Mouse (Mus musculus): ENCODE results near the gene Erich4. TPM values are rescaled to one million over a fixed set of nuclear protein-coding genes. Genes with fewer than 3 reads are reported as not detected.

Erich4 gene
- polyA plus RNA-seq, 1 experiment from 2014 or later, result 1.1 TPM

DNA sequence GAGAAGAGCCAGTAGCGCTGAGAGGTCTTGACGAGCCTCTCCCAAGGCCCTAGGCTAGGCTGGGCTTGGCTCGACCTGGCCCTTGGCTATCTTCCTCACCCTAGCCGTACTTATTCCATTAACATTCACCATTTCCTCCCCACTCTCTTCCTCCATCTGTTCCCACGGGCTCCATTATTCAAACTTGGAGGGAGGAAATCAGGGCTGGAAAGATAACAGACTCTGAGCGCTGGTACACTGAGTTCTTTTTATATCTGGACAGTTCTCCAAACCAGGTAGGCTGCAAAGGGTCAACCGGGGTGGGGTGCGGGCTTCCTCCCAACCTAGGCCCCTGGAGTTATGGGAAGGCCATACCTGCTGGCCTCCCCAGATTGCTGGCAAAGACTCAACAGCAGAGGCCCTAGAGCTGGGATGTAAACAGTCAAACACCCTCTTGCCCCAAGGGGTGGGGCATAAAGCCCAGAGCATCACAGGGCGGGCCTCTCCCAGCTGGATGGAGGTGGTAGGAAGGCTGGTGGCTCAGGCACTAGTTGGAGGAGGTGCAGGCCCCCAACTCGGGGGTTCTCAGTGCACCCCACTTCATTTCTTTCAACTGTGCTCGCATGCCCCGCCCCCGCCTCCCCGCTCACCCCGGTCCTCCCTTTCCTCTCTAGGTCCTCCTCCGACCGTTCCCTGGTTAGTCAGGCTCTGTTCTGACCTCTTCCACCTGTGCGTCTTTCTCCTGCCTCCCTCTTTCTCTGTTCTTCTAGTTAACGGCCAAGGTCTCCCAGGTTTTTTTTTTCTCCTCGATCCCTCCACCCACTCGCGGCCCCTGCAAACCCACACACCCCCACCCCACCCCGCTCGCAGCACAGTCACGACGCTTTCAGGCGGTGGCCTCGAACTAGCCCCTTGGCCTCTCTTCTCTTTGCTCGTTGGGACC lies 11.1 kb upstream of the Erich4 start, which contains the start of gene B3gnt8:
TSS of gene B3gnt8 (plus strand) at position 146 of the 922 bp plus-strand sequence.
- WGBS, result 13% methylated on average over 28 of the region's 29 CpGs

DNA sequence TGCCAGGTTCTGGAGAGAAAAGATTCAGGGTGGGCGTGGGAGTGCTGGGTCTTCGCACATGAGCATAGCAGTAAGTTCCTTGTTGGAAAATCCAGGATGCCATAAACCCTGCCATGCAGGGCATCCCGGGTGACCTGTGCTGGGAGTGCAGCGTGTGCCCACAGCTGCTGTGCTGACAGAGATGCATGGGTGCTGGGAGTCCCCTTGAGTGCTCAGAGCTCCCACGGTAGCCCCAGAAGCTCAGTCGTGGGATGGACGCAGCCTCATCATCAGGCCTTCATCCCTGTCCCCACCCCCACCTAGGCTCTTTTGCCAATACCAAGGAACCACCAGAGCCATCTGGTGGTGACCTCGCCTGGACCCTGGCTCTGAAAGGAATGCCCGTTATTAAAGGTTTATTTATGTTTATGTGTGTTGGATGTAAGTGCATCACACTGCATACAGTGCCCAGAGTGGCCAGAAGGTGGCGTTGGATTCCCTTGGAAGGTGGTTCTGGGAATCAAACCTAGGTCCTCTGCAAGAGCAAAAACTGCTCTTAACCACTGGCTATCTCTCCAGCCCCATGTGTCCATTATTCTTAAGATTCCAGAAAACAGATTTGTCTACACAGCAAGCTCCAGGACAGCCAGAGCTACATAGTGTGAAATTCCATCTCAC lies 10.0 kb upstream of the Erich4 start:
- DNase-seq (ENCODE audit: low spot score), result peak; percentile 62
- 81% methylated on average over 10 of the region's 10 CpGs for WGBS

More for the DNA sequence above, 11.1 kb upstream of the Erich4 start, which contains the start of gene B3gnt8:
- Histone ChIP-seq H3K4me2 (ENCODE audit: low read length) (peak within 1 kb of the TSS; percentile 73), H3K4me3 (ENCODE audit: low read depth, low read length) (peak within 1 kb of the TSS; percentile 45), H3K27ac (ENCODE audit: low read depth) (peak within 1 kb of the TSS; percentile 75), H3K27me3 (replicated peaks; ENCODE audit: control insufficient read depth, insufficient read depth, low read length) (no peaks in the 10 kb centered on the region), H3K9me3 (ENCODE audit: control insufficient read depth, low read length) (no peaks in the 10 kb centered on the region), H3K36me3 (ENCODE audit: control insufficient read depth, insufficient read depth, low read length) (peaks cover 45% of the 10 kb centered on the region), H3K4me1 (replicated peaks; ENCODE audit: control insufficient read depth, insufficient read depth, low read length) (peaks cover 15% of the 10 kb centered on the region), H3K9ac (ENCODE audit: low read length) (peak within 1 kb of the TSS; percentile 51)
- ATAC-seq (replicated peaks; ENCODE audit: low FRiP score, low TSS enrichment, low read depth), result peak; percentile 30; the same call in 1 of the 2 replicates
- DNase-seq (ENCODE audit: low spot score), result no peak

DNA sequence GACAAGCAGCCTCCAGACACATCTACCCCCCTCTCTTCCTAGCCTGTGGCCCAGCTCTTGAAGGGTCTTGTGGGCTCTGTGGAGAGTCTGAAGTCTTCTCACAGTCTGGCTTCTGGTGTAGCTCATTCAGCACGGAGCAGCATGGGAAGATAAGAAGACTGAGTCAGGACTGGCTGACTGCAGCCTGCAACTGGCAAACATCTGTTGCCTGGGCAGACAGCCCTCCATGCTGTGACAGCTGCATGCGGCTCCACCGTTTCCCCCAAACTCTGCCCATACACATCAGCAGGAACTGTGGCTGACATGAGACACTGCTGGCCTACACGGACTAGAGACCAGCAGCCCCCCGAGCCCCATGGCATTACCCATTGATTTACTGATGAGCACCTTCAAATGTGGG lies 9.2 kb upstream of the Erich4 start:
- DNase-seq (ENCODE audit: low spot score) (no peak), ATAC-seq (replicated peaks; ENCODE audit: low FRiP score, low TSS enrichment, low read depth) (no peak)
- H3K36me3 ChIP-seq (ENCODE audit: control insufficient read depth, insufficient read depth, low read length), result peaks cover 39% of the 10 kb centered on the region
- no peak overlapping the region for H3K27ac ChIP-seq (ENCODE audit: low read depth)
- H3K4me2 ChIP-seq (ENCODE audit: low read length), result no peak overlapping the region
- WGBS, result 64% methylated on average over 5 of the region's 5 CpGs
- no peaks in the 10 kb centered on the region for H3K9me3 ChIP-seq (ENCODE audit: control insufficient read depth, low read length)
- H3K27me3 ChIP-seq (replicated peaks; ENCODE audit: control insufficient read depth, insufficient read depth, low read length), result no peaks in the 10 kb centered on the region
- H3K4me1 ChIP-seq (replicated peaks; ENCODE audit: control insufficient read depth, insufficient read depth, low read length), result peaks cover 17% of the 10 kb centered on the region
- no peak overlapping the region for H3K9ac ChIP-seq (ENCODE audit: low read length)
- no peak overlapping the region for H3K4me3 ChIP-seq (ENCODE audit: low read depth, low read length)

More for the DNA sequence above, 10.0 kb upstream of the Erich4 start:
- Histone ChIP-seq H3K4me2 (ENCODE audit: low read length) (no peak overlapping the region), H3K9ac (ENCODE audit: low read length) (no peak overlapping the region), H3K4me3 (ENCODE audit: low read depth, low read length) (no peak overlapping the region), H3K27me3 (replicated peaks; ENCODE audit: control insufficient read depth, insufficient read depth, low read length) (no peaks in the 10 kb centered on the region), H3K9me3 (ENCODE audit: control insufficient read depth, low read length) (no peaks in the 10 kb centered on the region), H3K36me3 (ENCODE audit: control insufficient read depth, insufficient read depth, low read length) (peaks cover 47% of the 10 kb centered on the region), H3K27ac (ENCODE audit: low read depth) (no peak overlapping the region), H3K4me1 (replicated peaks; ENCODE audit: control insufficient read depth, insufficient read depth, low read length) (peaks cover 15% of the 10 kb centered on the region)
- ATAC-seq (replicated peaks; ENCODE audit: low FRiP score, low TSS enrichment, low read depth), result no peak

DNA sequence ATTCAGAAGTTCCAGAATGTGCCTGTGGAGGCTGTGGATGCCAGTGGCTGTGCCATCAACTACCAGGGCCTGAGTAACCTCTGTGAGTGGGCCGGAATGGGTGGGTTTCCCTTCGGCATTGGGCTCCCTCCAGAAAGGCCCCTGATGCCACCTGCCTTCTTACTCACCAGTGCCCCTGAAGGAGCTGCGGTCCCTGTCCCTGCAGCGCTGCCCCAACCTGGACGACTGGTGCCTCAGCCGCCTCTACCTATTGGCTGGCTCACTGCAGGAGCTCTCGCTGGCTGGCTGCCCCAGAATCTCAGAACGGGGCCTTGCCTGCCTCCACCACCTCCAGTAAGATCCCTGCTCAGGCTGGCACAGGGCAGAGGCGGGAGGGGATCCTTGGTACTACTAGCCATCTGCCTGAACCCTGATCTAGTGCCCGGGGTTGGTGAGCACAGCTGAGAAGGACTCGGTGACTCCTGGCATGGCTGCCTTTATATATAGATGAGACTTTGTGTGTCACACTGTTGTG lies 8.2 kb upstream of the Erich4 start:
- Histone ChIP-seq H3K4me2 (ENCODE audit: low read length) (no peak overlapping the region), H3K4me1 (replicated peaks; ENCODE audit: control insufficient read depth, insufficient read depth, low read length) (peaks cover 20% of the 10 kb centered on the region), H3K9ac (ENCODE audit: low read length) (no peak overlapping the region), H3K9me3 (ENCODE audit: control insufficient read depth, low read length) (no peaks in the 10 kb centered on the region), H3K4me3 (ENCODE audit: low read depth, low read length) (no peak overlapping the region), H3K27ac (ENCODE audit: low read depth) (no peak overlapping the region), H3K36me3 (ENCODE audit: control insufficient read depth, insufficient read depth, low read length) (peaks cover 38% of the 10 kb centered on the region), H3K27me3 (replicated peaks; ENCODE audit: control insufficient read depth, insufficient read depth, low read length) (no peaks in the 10 kb centered on the region)
- no peak for DNase-seq (ENCODE audit: low spot score)
- WGBS, result 91% methylated on average over 11 of the region's 11 CpGs
- ATAC-seq (replicated peaks; ENCODE audit: low FRiP score, low TSS enrichment, low read depth), result no peak

DNA sequence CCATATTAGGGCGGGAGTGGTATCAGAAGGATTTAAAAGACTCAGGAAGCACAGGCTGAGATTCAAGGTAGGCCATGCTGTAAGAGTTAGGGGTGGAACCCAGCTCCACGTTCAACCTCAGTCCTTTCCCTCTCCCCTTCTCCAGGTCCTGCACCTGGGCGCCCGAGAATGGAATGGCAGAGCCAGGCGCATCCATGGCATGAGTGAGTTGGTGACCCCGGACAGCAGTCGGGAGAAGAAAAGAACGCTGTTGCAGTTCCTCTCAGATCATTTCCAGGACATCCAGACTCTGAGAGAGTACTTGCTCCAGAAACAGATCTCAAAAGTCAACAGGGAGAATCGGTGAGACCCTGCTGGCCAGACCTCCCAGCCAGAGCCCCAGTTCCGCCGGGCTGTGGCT lies 5.1 kb upstream of the Erich4 start:
- ATAC-seq (replicated peaks; ENCODE audit: low FRiP score, low TSS enrichment, low read depth) (no peak), DNase-seq (ENCODE audit: low spot score) (no peak)
- no peak overlapping the region for H3K9ac ChIP-seq (ENCODE audit: low read length)
- H3K27me3 ChIP-seq (replicated peaks; ENCODE audit: control insufficient read depth, insufficient read depth, low read length), result no peaks in the 10 kb centered on the region
- peaks cover 38% of the 10 kb centered on the region for H3K36me3 ChIP-seq (ENCODE audit: control insufficient read depth, insufficient read depth, low read length)
- H3K4me2 ChIP-seq (ENCODE audit: low read length), result no peak overlapping the region
- no peaks in the 10 kb centered on the region for H3K9me3 ChIP-seq (ENCODE audit: control insufficient read depth, low read length)
- WGBS, result 92% methylated on average over 11 of the region's 11 CpGs
- peaks cover 5% of the 10 kb centered on the region for H3K4me1 ChIP-seq (replicated peaks; ENCODE audit: control insufficient read depth, insufficient read depth, low read length)
- H3K27ac ChIP-seq (ENCODE audit: low read depth), result no peak overlapping the region
- H3K4me3 ChIP-seq (ENCODE audit: low read depth, low read length), result no peak overlapping the region

DNA sequence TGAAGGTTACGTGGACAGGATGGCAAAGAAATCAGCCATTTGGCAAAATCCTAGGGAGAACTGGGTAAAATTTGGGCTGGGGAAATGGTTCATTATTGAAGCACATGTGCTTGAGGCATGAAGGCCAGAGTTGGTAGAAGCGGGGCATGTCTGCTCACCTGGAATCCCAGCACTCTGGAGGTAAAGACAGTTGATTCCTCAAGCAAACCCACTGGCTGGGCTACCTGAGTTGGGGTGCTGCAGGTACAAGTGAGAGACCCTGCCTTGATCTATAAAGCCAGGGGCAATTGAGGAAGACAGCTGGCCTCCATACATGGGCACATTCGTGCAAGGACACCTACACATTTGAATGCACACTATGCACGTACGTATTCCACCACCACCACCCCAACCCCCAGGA lies 4.4 kb upstream of the Erich4 start:
- peak overlapping the region; percentile 73 for H3K4me2 ChIP-seq (ENCODE audit: low read length)
- WGBS, result 88% methylated on average over 5 of the region's 5 CpGs
- peaks cover 5% of the 10 kb centered on the region for H3K4me1 ChIP-seq (replicated peaks; ENCODE audit: control insufficient read depth, insufficient read depth, low read length)
- no peak overlapping the region for H3K27ac ChIP-seq (ENCODE audit: low read depth)
- no peak overlapping the region for H3K9ac ChIP-seq (ENCODE audit: low read length)
- ATAC-seq (replicated peaks; ENCODE audit: low FRiP score, low TSS enrichment, low read depth), result no peak
- H3K9me3 ChIP-seq (ENCODE audit: control insufficient read depth, low read length), result no peaks in the 10 kb centered on the region
- H3K4me3 ChIP-seq (ENCODE audit: low read depth, low read length), result peak overlapping the region; percentile 51
- DNase-seq (ENCODE audit: low spot score), result no peak
- peaks cover 34% of the 10 kb centered on the region for H3K36me3 ChIP-seq (ENCODE audit: control insufficient read depth, insufficient read depth, low read length)
- H3K27me3 ChIP-seq (replicated peaks; ENCODE audit: control insufficient read depth, insufficient read depth, low read length), result no peaks in the 10 kb centered on the region

DNA sequence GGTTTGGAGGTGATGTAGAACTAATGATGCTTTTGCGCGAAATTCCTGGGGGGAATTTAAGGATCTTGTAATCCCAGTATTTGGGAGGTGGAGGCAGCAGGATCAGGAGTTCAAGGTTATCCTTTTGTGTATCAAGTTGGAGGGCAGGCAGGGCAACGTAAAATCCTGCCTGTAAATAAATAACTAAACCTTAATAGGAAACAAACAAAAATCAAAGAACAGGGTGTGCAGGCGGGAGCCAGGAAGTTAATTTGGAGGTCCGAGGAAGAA lies 4.0 kb upstream of the Erich4 start:
- WGBS, result 18% methylated on average over 5 of the region's 5 CpGs
- Histone ChIP-seq H3K4me3 (ENCODE audit: low read depth, low read length) (peak overlapping the region; percentile 51), H3K36me3 (ENCODE audit: control insufficient read depth, insufficient read depth, low read length) (peaks cover 30% of the 10 kb centered on the region), H3K27ac (ENCODE audit: low read depth) (no peak overlapping the region), H3K4me1 (replicated peaks; ENCODE audit: control insufficient read depth, insufficient read depth, low read length) (peaks cover 5% of the 10 kb centered on the region), H3K4me2 (ENCODE audit: low read length) (peak overlapping the region; percentile 73), H3K9ac (ENCODE audit: low read length) (peak overlapping the region; percentile 34), H3K9me3 (ENCODE audit: control insufficient read depth, low read length) (no peaks in the 10 kb centered on the region), H3K27me3 (replicated peaks; ENCODE audit: control insufficient read depth, insufficient read depth, low read length) (no peaks in the 10 kb centered on the region)
- no peak for ATAC-seq (replicated peaks; ENCODE audit: low FRiP score, low TSS enrichment, low read depth)
- DNase-seq (ENCODE audit: low spot score), result no peak

DNA sequence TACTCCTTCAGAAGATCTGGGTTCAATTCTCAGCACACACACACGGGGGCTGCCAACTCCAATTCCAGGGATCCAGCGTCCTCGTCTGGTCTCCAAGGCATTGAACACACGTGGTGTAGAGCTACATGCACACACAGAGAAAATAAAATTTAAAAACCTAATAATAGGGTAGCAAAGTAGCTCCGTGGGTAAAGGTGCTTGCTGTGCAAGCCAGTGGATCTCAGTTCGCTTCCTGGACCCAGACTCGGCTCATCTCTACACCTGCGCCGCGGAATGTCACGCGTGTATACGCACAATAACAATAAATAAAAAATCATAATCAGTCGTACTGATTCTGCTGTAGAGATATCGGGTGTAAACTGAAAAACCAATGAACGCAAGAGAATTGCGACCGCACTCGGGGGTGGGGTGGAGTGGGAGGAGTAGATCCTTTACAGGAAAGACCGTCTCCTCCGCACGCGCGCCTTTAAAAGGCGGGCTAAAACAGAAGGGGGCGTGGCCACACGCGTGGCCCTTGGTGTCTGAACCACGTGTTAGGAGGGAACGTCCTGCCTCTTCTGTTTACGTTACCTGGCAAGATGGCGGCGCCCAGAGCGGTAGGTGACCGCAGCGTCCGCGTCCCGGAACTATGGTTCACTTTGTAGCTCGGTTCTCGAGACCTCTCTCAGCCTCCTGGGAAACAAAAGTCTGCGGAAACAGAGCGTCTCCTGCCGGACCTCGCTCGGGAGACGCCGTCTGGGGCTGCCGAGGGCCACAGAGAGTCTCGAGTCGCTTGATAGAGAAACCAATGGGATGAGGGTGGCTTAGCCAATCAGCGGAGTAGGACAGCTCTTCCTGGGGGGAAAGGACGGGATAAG lies 3.4 kb upstream of the Erich4 start, which contains the start of gene Dmac2:
TSS of gene Dmac2 (plus strand) at position 550 of the 857 bp plus-strand sequence.
- Histone ChIP-seq H3K36me3 (ENCODE audit: control insufficient read depth, insufficient read depth, low read length) (peaks cover 24% of the 10 kb centered on the region), H3K27me3 (replicated peaks; ENCODE audit: control insufficient read depth, insufficient read depth, low read length) (no peaks in the 10 kb centered on the region), H3K9me3 (ENCODE audit: control insufficient read depth, low read length) (no peaks in the 10 kb centered on the region), H3K4me1 (replicated peaks; ENCODE audit: control insufficient read depth, insufficient read depth, low read length) (peaks cover 5% of the 10 kb centered on the region), H3K4me2 (ENCODE audit: low read length) (peak within 1 kb of the TSS; percentile 73), H3K9ac (ENCODE audit: low read length) (peak within 1 kb of the TSS; percentile 34), H3K27ac (ENCODE audit: low read depth) (no peak within 1 kb of the TSS), H3K4me3 (ENCODE audit: low read depth, low read length) (peak within 1 kb of the TSS; percentile 51)
- ATAC-seq (replicated peaks; ENCODE audit: low FRiP score, low TSS enrichment, low read depth) (peak; percentile 93), DNase-seq (ENCODE audit: low spot score) (peak; percentile 94)
- 2% methylated on average over 53 of the region's 53 CpGs for WGBS

Data from intestine, embryonic 14.5 days (tissue).